Mouse (Mus musculus) granulocyte monocyte progenitor cell, adult 5-6 weeks (primary cell): ENCODE measurements around the gene Ugt1a9. TPM values are rescaled to one million over a fixed set of nuclear protein-coding genes. Genes with fewer than 3 reads are reported as not detected.
"Not testable (repeated sequence)": the region's sequence is repeated elsewhere in the genome, so short reads cannot be mapped to it uniquely, and the experiment has no call there.

Experiments used
- ATAC-seq: replicated peaks from 2 replicates; pipeline ENCODE4 v1.8.0; 2016; ENCODE audit warnings: mild to moderate bottlenecking, moderate TSS enrichment, inconsistent platforms; ENCODE audit not compliant: poor library complexity, severe bottlenecking
- total RNA-seq, 2 experiments: library from RNA; stranded (forward) in 1 of 2; stranded (reverse) in 1 of 2; fragments of 200-712, 200-1000 nt in 1 of 2; fragments of >200 nt in 1 of 2; fragmentation: Nextera tagmentation in 1 of 2; gene quantifications; 2 replicates each; pipeline ENCODE4 v1.2.3; 2014 to 2017

The Ugt1a9 gene
- total RNA-seq, 2 experiments from 2014 or later, result not detected

DNA sequence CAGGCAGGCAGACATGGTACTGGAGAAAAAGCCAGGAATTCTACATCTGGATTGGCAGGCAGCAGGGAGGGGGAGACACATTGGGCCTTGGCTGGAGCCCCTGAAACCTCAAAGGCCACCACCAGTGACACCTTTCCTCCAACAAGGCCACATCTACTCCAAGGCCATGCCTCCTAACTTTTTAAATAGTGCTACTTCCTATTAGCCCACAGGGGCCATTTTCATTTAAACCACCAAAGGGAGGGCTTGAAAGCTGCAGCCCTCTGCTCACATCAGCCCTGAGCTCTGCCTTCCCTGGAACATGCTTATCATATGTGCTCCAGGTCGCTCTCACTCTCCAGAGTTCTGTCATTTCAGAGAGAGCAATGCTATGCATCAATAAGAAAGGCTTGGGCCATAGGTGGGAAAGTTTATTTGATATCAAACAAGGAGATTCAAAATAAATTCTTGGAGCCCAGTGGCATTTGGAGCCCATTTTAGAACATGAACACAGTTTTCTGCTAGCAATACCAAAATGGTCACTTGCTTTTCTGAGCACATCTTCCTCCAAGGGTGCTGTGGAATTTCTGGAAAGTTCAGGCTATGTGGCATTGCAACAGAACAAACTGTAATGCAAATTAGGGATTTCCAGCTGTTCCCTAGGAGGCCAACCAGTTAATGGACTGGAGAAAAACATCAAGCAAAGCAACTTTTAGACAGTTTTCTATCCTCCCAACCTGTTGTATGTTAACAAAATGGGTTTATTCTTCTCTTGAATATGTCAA lies 34.2 kb downstream of the Ugt1a9 start:
- ATAC-seq, result no peak

- no peak for ATAC-seq
Measured at GRCm38 (mm10) chr1:88105656-88106055, 35.1 kb downstream of the Ugt1a9 start.

DNA sequence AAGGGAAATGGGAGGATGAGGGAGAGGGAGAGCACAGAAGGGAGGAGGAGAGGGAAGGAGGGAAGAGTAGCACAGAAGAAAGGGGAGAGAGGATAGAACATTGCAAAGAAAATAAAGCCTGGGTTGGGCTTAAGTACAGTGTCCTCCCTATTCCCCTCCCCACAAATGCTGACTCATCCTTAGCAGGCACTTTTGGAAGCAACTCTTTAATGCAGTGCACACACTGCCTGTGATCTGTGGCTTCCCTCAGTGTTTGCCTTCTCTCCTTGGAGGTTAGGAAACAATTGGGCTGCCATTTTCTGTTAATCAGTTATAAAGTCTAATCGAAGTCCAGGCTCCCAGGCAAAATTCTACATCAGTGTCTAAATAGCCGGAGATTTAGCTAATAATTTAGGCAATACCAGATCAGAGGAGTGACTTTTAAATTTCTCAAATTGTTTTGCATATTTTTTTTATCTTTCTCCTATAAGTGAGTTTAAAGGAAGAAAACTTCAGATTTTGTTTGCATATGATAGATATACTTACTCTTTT lies 38.5 kb downstream of the Ugt1a9 start:
- peak; percentile 56 for ATAC-seq

DNA sequence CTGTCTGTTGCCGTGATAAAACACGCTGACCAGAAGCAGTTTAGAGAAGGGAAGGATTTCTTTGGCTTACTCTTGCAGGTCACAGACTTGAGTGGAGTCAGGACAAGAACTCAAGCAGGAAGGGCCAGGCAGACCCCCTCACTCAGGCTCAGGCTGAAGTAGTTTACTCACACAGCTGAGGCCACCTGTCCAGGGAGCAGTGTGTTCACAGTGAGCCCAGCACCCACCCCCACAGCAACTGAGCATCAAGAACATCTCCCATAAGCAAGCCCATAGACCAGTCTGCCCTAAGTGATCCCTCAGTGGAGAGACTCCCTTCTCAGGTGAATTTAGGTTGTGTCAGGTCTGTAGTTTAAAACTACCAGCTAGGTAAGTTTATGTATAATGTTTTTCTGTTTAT lies 39.0 kb downstream of the Ugt1a9 start:
- not testable (repeated sequence) for ATAC-seq

GRCm38 (mm10) chr1:88112769-88113168 lies 42.2 kb downstream of the Ugt1a9 start:
- ATAC-seq, result not testable (repeated sequence)

- peak; percentile 84 for ATAC-seq
Measured at GRCm38 (mm10) chr1:88120550-88120949, 50.0 kb downstream of the Ugt1a9 start.

- not testable (repeated sequence) for ATAC-seq
Measured at GRCm38 (mm10) chr1:88121521-88121920, 50.9 kb downstream of the Ugt1a9 start.

DNA sequence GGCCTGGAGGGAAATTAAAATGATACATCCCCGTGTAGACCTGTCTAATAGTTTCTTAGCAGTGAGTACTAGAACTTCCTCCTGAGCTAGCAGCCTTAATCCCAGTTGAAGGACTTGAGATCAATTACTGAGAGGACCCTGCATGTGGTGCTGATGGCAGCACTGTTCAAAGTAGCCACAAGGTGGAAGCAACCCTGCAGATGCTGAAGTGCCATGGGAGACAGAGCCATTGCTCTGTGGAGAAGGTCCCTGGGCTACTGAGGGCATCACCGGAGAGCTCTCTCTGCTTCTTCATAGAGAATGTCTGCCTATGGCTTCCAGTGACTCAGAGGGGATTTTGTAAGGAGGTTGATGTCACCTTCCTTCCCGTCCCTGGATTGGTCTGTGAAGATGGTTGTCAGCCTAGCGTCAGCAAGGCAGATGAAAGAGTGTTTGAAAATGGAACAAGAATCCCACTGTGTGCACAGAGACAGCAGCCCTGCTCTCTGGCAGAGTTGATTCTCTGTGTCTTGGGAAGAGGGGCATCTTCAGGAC lies 55.3 kb downstream of the Ugt1a9 start:
- peak; percentile 73 for ATAC-seq

GRCm38 (mm10) chr1:88129091-88129490 lies 58.5 kb downstream of the Ugt1a9 start:
- not testable (repeated sequence) for ATAC-seq

GRCm38 (mm10) chr1:88130223-88130622 lies 59.6 kb downstream of the Ugt1a9 start:
- ATAC-seq, result not testable (repeated sequence)

GRCm38 (mm10) chr1:88133908-88134456 lies 63.4 kb downstream of the Ugt1a9 start:
- ATAC-seq, result 0 out of 2 replicates have a peak, but pooled peaks have one; percentile 11

GRCm38 (mm10) chr1:88134457-88135011 lies 63.9 kb downstream of the Ugt1a9 start, which contains the start of gene Ugt1a6a:
TSS of gene Ugt1a6a (plus strand) at chr1:88134809.
- peak; percentile 91 for ATAC-seq

GRCm38 (mm10) chr1:88135229-88135904 lies 64.8 kb downstream of the Ugt1a9 start:
- not testable (repeated sequence) for ATAC-seq

DNA sequence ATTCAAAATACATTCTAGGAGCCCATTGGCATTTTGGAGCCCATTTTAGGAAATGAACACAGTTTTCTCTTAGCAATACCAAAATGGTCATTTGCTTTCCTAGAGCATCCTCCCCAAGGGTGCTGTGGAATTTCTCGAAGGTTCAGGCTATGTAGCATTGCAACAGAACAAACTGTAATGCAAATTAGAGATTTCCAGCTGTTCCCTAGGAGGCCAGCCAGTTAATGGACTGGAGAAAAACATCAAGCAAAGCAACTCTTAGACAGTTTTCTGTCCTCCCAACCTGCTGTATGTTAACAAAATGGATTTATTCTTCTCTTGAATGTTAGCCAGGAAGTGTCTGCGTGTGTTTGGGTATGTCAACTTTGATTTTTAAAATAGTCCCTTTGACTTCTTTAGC lies 66.0 kb downstream of the Ugt1a9 start:
- no peak for ATAC-seq

DNA sequence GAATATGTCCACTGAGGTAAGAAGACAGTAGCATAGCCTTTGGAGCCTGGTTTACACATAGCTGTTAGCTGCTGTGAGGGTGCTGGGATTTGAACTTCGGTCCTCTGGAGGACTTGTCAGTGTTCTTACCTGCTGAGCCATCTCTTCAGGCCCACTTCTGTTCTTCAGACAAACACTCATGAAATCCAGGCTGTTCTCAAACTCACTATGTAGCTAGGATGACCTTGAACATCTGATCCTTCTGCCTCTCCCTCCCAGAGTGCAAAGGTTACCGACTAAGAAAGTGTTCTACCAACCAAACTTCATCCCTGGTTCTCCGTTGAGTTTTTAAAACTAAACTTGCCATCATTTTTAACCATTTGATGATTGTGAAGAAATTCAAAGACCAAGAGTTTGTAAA lies 66.7 kb downstream of the Ugt1a9 start:
- no peak for ATAC-seq

DNA sequence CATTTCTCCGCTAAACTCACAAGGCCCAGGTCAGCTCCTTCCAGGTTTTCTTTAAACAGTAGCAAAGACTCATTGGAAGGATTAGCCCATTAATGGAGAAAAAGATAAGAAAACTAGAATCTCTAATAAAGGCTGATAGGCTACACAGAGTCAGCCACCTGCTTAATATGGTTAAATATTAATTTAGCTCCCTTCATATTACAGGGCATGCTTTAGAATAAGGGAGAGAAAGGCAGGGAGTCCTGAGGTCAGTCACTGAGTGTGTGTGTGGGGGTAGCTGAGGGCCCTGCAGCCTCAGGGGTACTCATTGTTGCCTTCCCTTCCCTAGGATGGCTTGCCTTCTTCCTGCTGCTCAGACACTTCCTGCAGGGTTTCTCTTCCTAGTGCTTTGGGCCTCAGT lies 67.5 kb downstream of the Ugt1a9 start:
- no peak for ATAC-seq

GRCm38 (mm10) chr1:88140492-88140891 lies 69.9 kb downstream of the Ugt1a9 start:
- ATAC-seq, result peak; percentile 42; the same call in 1 of the 2 replicates

DNA sequence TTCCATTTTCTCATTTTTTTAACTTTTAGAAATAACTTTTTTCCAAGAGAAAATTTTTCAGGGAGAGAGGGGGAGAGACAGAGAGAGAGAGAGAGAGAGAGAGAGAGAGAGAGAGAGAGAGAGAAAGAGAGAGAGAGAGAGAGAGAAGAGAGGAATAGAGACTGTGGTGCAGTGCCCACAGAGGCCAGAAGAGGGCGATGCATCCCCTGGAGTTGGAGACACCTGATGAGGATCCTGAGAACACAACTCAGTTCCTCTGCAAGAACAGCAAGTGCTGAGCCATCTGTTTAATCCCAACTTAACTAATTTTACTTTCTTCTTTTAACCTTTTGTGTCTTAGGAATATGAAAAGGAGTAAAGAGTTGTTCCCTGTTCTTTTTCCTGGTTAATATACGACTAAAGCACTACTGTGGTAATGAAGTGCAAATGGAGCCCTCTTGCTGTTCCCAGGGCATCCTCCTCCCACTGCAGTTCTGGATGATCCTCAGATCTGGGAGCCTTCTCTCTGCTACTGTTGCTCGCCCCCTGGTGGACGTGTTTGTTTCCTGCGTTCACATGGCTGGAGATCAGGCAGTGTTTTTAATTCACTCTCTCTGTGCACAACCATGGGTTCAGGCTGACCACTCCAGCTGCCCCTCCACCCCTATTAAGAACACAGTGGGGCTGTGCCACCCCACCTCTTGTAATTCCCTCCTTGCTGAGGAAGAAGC lies 73.5 kb downstream of the Ugt1a9 start:
- ATAC-seq, result peak; percentile 79

DNA sequence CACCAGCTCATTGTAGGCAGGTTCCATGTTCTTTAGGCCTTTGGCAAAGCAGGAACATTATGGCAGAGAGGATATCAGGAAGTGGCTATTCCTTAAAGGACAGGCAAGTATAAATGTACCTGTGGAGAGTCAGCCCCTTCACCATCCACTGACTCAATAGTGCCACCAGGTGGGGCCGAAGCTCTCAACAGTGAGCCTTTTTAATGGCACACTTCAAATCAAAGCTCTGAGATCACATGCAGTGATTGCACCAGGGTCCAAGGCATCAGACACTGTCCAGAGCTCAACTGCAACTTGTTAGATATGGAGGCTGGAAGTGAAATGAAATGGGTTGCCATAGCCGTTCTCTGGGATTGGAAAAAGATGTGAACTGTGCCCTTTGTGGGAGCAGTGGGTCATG lies 74.7 kb downstream of the Ugt1a9 start:
- ATAC-seq, result not testable (repeated sequence)

DNA sequence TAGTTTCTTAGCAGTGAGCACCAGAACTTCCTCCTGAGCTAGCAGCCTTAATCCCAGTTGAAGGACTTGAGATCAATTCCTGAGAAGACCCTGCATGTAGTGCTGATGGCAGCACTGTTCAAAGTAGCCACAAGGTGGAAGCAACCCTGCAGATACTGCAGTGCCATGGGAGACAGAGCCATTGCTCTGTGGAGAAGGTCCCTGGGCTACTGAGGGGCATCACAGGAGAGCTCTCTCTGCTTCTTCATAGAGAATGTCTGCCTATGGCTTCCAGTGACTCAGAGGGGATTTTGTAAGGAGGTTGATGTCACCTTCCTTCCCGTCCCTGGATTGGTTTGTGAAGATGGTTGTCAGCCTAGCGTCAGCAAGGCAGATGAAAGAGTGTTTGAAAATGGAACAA lies 79.5 kb downstream of the Ugt1a9 start:
- peak; percentile 68 for ATAC-seq
